Mouse (Mus musculus): ENCODE data around the gene Strap. TPM values are rescaled to one million over a fixed set of nuclear protein-coding genes. Genes with fewer than 3 reads are reported as not detected.

The Strap gene
- polyA plus RNA-seq, 1 experiment from 2014 or later, result 177 TPM

DNA sequence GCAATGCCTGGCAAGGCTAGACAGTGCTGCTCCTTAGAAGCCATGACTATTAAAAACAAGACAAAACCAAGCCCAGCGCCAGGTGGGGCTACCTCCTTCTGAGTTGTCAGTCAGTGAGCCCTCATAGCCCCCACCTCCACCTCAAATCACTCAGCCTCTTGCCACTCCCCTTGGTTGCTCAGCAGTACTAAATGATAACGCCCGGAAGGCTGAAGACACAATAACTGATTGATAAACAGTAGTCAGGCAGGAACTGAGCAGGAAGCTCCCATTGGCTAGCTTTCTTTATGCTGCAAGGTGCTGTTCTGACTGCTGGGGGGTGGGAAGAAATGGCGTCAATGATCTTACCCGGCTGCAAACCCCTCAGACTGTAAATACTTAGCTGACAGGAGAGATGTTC, 18.1 kb upstream of the Strap start:
- H3K4me3 ChIP-seq (replicated peaks; ENCODE audit: low read length), result no peak overlapping the region

GRCm38 (mm10) chr6:137722220-137722931, 12.5 kb upstream of the Strap start:
- WGBS, result 92% methylated on average over 15 of the region's 15 CpGs
- no peak overlapping the region for H3K9ac ChIP-seq

More for the DNA sequence above, 18.1 kb upstream of the Strap start:
- Histone ChIP-seq H3K9me3 (ENCODE audit: control insufficient read depth, low read length) (no peaks in the 10 kb centered on the region), H3K27me3 (ENCODE audit: control insufficient read depth, insufficient read depth, low read length) (no peaks in the 10 kb centered on the region), H3K9ac (no peak overlapping the region), H3K36me3 (replicated peaks; ENCODE audit: control insufficient read depth, insufficient read depth) (no peaks in the 10 kb centered on the region), H3K4me2 (replicated peaks) (no peak overlapping the region), H3K4me1 (replicated peaks; ENCODE audit: control insufficient read depth, insufficient read depth, low read length) (0 out of 2 replicates have a peak, but pooled peaks cover 5% of the 10 kb centered on the region), H3K27ac (no peak overlapping the region)
- 62% methylated on average over 5 of the region's 5 CpGs for WGBS
- DNase-seq (ENCODE audit: low spot score) (no peak), ATAC-seq (ENCODE audit: low FRiP score) (no peak)

GRCm38 (mm10) chr6:137723898-137724297, 11.0 kb upstream of the Strap start:
- 8% methylated on average over 4 of the region's 4 CpGs for WGBS
- ATAC-seq (ENCODE audit: low FRiP score), result peak; percentile 51; the same call in 1 of the 2 replicates
- H3K36me3 ChIP-seq (replicated peaks; ENCODE audit: control insufficient read depth, insufficient read depth), result no peaks in the 10 kb centered on the region

More at GRCm38 (mm10) chr6:137722220-137722931, 12.5 kb upstream of the Strap start:
- no peaks in the 10 kb centered on the region for H3K9me3 ChIP-seq (ENCODE audit: control insufficient read depth, low read length)
- DNase-seq (ENCODE audit: low spot score) (no peak), ATAC-seq (ENCODE audit: low FRiP score) (no peak)
- no peaks in the 10 kb centered on the region for H3K36me3 ChIP-seq (replicated peaks; ENCODE audit: control insufficient read depth, insufficient read depth)
- H3K27ac ChIP-seq, result no peak overlapping the region
- H3K27me3 ChIP-seq (ENCODE audit: control insufficient read depth, insufficient read depth, low read length), result no peaks in the 10 kb centered on the region
- no peak overlapping the region for H3K4me2 ChIP-seq (replicated peaks)
- no peaks in the 10 kb centered on the region for H3K4me1 ChIP-seq (replicated peaks; ENCODE audit: control insufficient read depth, insufficient read depth, low read length)
- no peak overlapping the region for H3K4me3 ChIP-seq (replicated peaks; ENCODE audit: low read length)

DNA sequence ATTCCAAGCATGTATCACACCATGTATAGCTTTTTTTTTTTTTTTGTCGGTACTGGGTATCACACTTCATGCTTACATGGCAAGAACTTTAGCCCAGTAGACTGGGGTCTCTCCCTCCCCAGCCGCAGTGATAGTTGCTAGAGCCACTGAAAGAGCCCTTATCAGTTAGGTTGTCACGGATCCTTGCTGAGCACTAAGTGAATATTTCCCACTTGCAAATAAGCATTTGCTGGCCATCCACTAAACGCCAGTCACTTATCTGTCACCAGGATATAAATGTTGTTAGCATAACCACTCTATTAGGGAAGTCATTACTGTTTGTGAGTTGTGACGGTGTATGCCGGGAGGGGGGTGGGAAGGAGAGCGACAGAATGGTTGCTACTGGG, 425 bp upstream of the Strap start:
- DNase-seq (ENCODE audit: low spot score), result no peak
- ATAC-seq (ENCODE audit: low FRiP score), result peak; percentile 25; the same call in 1 of the 2 replicates
- peak overlapping the region; percentile 85 for H3K4me3 ChIP-seq (replicated peaks; ENCODE audit: low read length)
- peak overlapping the region; percentile 91 for H3K4me2 ChIP-seq (replicated peaks)
- H3K27me3 ChIP-seq (ENCODE audit: control insufficient read depth, insufficient read depth, low read length), result no peaks in the 10 kb centered on the region
- H3K4me1 ChIP-seq (replicated peaks; ENCODE audit: control insufficient read depth, insufficient read depth, low read length), result peaks cover 12% of the 10 kb centered on the region
- H3K36me3 ChIP-seq (replicated peaks; ENCODE audit: control insufficient read depth, insufficient read depth), result peaks cover 8% of the 10 kb centered on the region; the same call in 1 of the 2 replicates
- H3K9me3 ChIP-seq (ENCODE audit: control insufficient read depth, low read length), result no peaks in the 10 kb centered on the region
- H3K9ac ChIP-seq, result peak overlapping the region; percentile 78
- 6% methylated on average over 7 of the region's 7 CpGs for WGBS
- peak overlapping the region; percentile 89 for H3K27ac ChIP-seq

More at GRCm38 (mm10) chr6:137723898-137724297, 11.0 kb upstream of the Strap start:
- Histone ChIP-seq H3K27ac (no peak overlapping the region), H3K27me3 (ENCODE audit: control insufficient read depth, insufficient read depth, low read length) (no peaks in the 10 kb centered on the region), H3K4me2 (replicated peaks) (no peak overlapping the region), H3K9ac (no peak overlapping the region), H3K9me3 (ENCODE audit: control insufficient read depth, low read length) (no peaks in the 10 kb centered on the region), H3K4me1 (replicated peaks; ENCODE audit: control insufficient read depth, insufficient read depth, low read length) (no peaks in the 10 kb centered on the region), H3K4me3 (replicated peaks; ENCODE audit: low read length) (no peak overlapping the region)
- peak; percentile 90 for DNase-seq (ENCODE audit: low spot score)

- DNase-seq (ENCODE audit: low spot score) (no peak), ATAC-seq (ENCODE audit: low FRiP score) (no peak)
These were observed 877 bp downstream of the Strap start for GRCm38 (mm10) chr6:137735671-137736238.

DNA sequence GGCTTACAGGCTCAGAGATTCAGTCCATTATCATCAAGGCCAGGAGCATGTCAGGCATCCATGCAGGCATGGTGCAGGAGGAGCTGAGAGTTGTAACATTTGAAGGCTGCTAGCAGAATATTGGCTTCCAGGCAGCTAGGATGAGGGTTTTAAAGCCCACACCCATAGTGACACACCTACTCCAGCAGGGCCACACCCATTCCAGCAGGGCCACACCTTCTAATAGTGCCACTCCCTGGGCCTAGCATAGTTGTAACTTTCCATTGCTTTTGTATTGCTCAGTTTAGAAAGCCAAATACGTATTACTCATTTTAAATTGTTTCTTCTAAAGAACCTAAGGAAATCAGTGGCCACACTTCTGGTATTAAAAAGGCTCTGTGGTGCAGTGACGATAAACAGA, 6.1 kb downstream of the Strap start:
- H3K36me3 ChIP-seq (replicated peaks; ENCODE audit: control insufficient read depth, insufficient read depth), result peaks cover 71% of the 10 kb centered on the region
- no peak overlapping the region for H3K9ac ChIP-seq
- DNase-seq (ENCODE audit: low spot score) (no peak), ATAC-seq (ENCODE audit: low FRiP score) (no peak)
- H3K27me3 ChIP-seq (ENCODE audit: control insufficient read depth, insufficient read depth, low read length), result no peaks in the 10 kb centered on the region
- peaks cover 6% of the 10 kb centered on the region for H3K4me1 ChIP-seq (replicated peaks; ENCODE audit: control insufficient read depth, insufficient read depth, low read length)
- H3K9me3 ChIP-seq (ENCODE audit: control insufficient read depth, low read length), result no peaks in the 10 kb centered on the region
- H3K27ac ChIP-seq, result no peak overlapping the region
- H3K4me3 ChIP-seq (replicated peaks; ENCODE audit: low read length), result no peak overlapping the region
- WGBS, result 97% methylated on average over 2 of the region's 2 CpGs
- H3K4me2 ChIP-seq (replicated peaks), result no peak overlapping the region

More at GRCm38 (mm10) chr6:137735671-137736238, 877 bp downstream of the Strap start:
- H3K27ac ChIP-seq, result peak overlapping the region; percentile 89
- peaks cover 12% of the 10 kb centered on the region for H3K4me1 ChIP-seq (replicated peaks; ENCODE audit: control insufficient read depth, insufficient read depth, low read length)
- peak overlapping the region; percentile 78 for H3K9ac ChIP-seq
- no peaks in the 10 kb centered on the region for H3K27me3 ChIP-seq (ENCODE audit: control insufficient read depth, insufficient read depth, low read length)
- H3K4me2 ChIP-seq (replicated peaks), result peak overlapping the region; percentile 75
- no peaks in the 10 kb centered on the region for H3K9me3 ChIP-seq (ENCODE audit: control insufficient read depth, low read length)
- peak overlapping the region; percentile 85 for H3K4me3 ChIP-seq (replicated peaks; ENCODE audit: low read length)
- WGBS, result 9% methylated on average over 17 of the region's 17 CpGs
- peaks cover 21% of the 10 kb centered on the region for H3K36me3 ChIP-seq (replicated peaks; ENCODE audit: control insufficient read depth, insufficient read depth)

- ATAC-seq (ENCODE audit: low FRiP score) (no peak), DNase-seq (ENCODE audit: low spot score) (no peak)
- WGBS, result 94% methylated on average over 4 of the region's 4 CpGs
- H3K27ac ChIP-seq, result no peak overlapping the region
- H3K9me3 ChIP-seq (ENCODE audit: control insufficient read depth, low read length), result no peaks in the 10 kb centered on the region
- H3K9ac ChIP-seq, result no peak overlapping the region
- H3K36me3 ChIP-seq (replicated peaks; ENCODE audit: control insufficient read depth, insufficient read depth), result peaks cover 95% of the 10 kb centered on the region
- no peaks in the 10 kb centered on the region for H3K27me3 ChIP-seq (ENCODE audit: control insufficient read depth, insufficient read depth, low read length)
- H3K4me1 ChIP-seq (replicated peaks; ENCODE audit: control insufficient read depth, insufficient read depth, low read length), result no peaks in the 10 kb centered on the region
- H3K4me2 ChIP-seq (replicated peaks), result no peak overlapping the region
- no peak overlapping the region for H3K4me3 ChIP-seq (replicated peaks; ENCODE audit: low read length)
These were observed 9.8 kb downstream of the Strap start for GRCm38 (mm10) chr6:137744700-137745099.

DNA sequence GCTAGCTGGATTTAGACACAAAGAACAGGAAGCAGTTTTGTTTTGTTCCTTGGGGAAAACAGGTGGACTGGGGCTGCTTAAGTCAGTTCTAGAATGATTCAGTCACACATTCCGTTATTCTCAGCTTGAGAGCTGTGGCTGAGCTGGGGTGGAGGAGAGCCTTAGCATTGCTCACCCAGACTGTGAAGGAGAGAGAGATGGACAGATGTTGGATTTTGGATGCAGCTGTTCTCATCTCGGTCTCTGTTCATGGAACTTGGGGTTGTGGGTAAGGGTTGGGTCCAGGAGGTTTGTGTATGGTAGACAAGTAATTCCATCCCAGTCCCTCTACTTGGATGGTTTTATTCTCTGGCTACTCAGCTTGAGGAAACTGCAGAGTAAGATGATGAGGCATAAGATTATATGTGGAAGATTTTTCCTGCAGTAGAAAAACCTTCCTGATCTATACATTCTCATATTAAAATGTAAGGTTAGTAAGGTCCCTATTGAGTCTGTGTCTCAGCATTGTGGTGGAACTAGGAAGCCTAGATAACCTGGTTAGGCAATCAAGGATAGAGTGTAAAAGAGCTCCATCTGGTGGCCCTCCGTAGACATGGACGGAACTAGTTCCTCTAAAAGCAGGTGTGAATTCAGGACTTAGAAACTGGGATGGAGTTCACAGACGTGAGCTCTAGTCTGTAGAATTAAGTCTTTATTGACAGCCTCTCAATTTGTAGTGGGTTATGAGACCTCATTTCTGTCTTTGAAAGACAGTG, 12.5 kb downstream of the Strap start:
- H3K9me3 ChIP-seq (ENCODE audit: control insufficient read depth, low read length), result no peaks in the 10 kb centered on the region
- no peak overlapping the region for H3K27ac ChIP-seq
- H3K4me3 ChIP-seq (replicated peaks; ENCODE audit: low read length), result no peak overlapping the region
- no peak overlapping the region for H3K9ac ChIP-seq
- 81% methylated on average over 5 of the region's 5 CpGs for WGBS
- DNase-seq (ENCODE audit: low spot score), result peak; percentile 67
- no peak for ATAC-seq (ENCODE audit: low FRiP score)
- peaks cover 90% of the 10 kb centered on the region for H3K36me3 ChIP-seq (replicated peaks; ENCODE audit: control insufficient read depth, insufficient read depth)
- H3K4me1 ChIP-seq (replicated peaks; ENCODE audit: control insufficient read depth, insufficient read depth, low read length), result no peaks in the 10 kb centered on the region
- no peaks in the 10 kb centered on the region for H3K27me3 ChIP-seq (ENCODE audit: control insufficient read depth, insufficient read depth, low read length)
- H3K4me2 ChIP-seq (replicated peaks), result no peak overlapping the region

Measured in hindbrain, embryonic 14.5 days (tissue).